Mouse (Mus musculus): Measurements from ENCODE around the gene Btbd6. TPM values are rescaled to one million over a fixed set of nuclear protein-coding genes. Genes with fewer than 3 reads are reported as not detected.

The Btbd6 gene
- polyA plus RNA-seq, 1 experiment from 2014 or later = 25.3 TPM

GRCm38 (mm10) chr12:112990706-112991405 lies 14.6 kb downstream of the Btbd6 start:
- peaks cover 8% of the 10 kb centered on the region; the same call in 1 of the 2 replicates for H3K4me1 ChIP-seq
- WGBS = 84% methylated on average over 5 of the region's 5 CpGs
- no peaks in the 10 kb centered on the region for H3K9me3 ChIP-seq (replicated peaks)
- H3K9ac ChIP-seq = no peak overlapping the region
- H3K36me3 ChIP-seq = peaks cover 66% of the 10 kb centered on the region
- no peak overlapping the region for H3K27ac ChIP-seq
- no peak for ATAC-seq (replicated peaks; ENCODE audit: low FRiP score)
- H3K4me2 ChIP-seq = no peak overlapping the region
- H3K4me3 ChIP-seq (replicated peaks) = no peak overlapping the region
- no peaks in the 10 kb centered on the region for H3K27me3 ChIP-seq

GRCm38 (mm10) chr12:112991444-112991843 lies 15.2 kb downstream of the Btbd6 start:
- H3K4me1 ChIP-seq = peaks cover 8% of the 10 kb centered on the region; the same call in 1 of the 2 replicates
- no peak for ATAC-seq (replicated peaks; ENCODE audit: low FRiP score)
- peaks cover 66% of the 10 kb centered on the region for H3K36me3 ChIP-seq
- no peak overlapping the region for H3K4me3 ChIP-seq (replicated peaks)
- H3K4me2 ChIP-seq = no peak overlapping the region
- no peak overlapping the region for H3K27ac ChIP-seq
- no peaks in the 10 kb centered on the region for H3K27me3 ChIP-seq
- no peak overlapping the region for H3K9ac ChIP-seq
- WGBS = 90% methylated on average over 2 of the region's 2 CpGs
- H3K9me3 ChIP-seq (replicated peaks) = no peaks in the 10 kb centered on the region

GRCm38 (mm10) chr12:112994153-112994552 lies 17.9 kb downstream of the Btbd6 start:
- H3K4me1 ChIP-seq = peaks cover 20% of the 10 kb centered on the region

GRCm38 (mm10) chr12:112999569-113000293 lies 23.4 kb downstream of the Btbd6 start:
- peaks cover 19% of the 10 kb centered on the region for H3K36me3 ChIP-seq
- peak overlapping the region; percentile 97 for H3K27ac ChIP-seq
- WGBS = 1% methylated on average over 50 of the region's 56 CpGs
- no peaks in the 10 kb centered on the region for H3K27me3 ChIP-seq
- H3K4me1 ChIP-seq = peaks cover 26% of the 10 kb centered on the region
- no peaks in the 10 kb centered on the region for H3K9me3 ChIP-seq (replicated peaks)
- ATAC-seq (replicated peaks; ENCODE audit: low FRiP score) = no peak
- H3K9ac ChIP-seq = peak overlapping the region; percentile 93
- H3K4me2 ChIP-seq = peak overlapping the region; percentile 73
- H3K4me3 ChIP-seq (replicated peaks) = peak overlapping the region; percentile 91

More at GRCm38 (mm10) chr12:112994153-112994552, 17.9 kb downstream of the Btbd6 start:
- peak; percentile 37; the same call in 1 of the 2 replicates for ATAC-seq (replicated peaks; ENCODE audit: low FRiP score)
- WGBS = 63% methylated on average over 4 of the region's 4 CpGs
- no peaks in the 10 kb centered on the region for H3K27me3 ChIP-seq
- H3K4me3 ChIP-seq (replicated peaks) = no peak overlapping the region
- peaks cover 56% of the 10 kb centered on the region for H3K36me3 ChIP-seq
- H3K4me2 ChIP-seq = no peak overlapping the region
- no peak overlapping the region for H3K9ac ChIP-seq
- H3K27ac ChIP-seq = 0 out of 2 replicates have a peak overlapping the region, but pooled peaks have one; percentile 42
- no peaks in the 10 kb centered on the region for H3K9me3 ChIP-seq (replicated peaks)

- Histone ChIP-seq H3K36me3 (peaks cover 19% of the 10 kb centered on the region), H3K27me3 (no peaks in the 10 kb centered on the region), H3K4me3 (replicated peaks) (peak within 1 kb of the TSS; percentile 91), H3K27ac (peak within 1 kb of the TSS; percentile 97), H3K4me1 (peaks cover 26% of the 10 kb centered on the region), H3K9ac (peak within 1 kb of the TSS; percentile 93), H3K4me2 (peak within 1 kb of the TSS; percentile 73), H3K9me3 (replicated peaks) (no peaks in the 10 kb centered on the region)
- peak; percentile 97 for ATAC-seq (replicated peaks; ENCODE audit: low FRiP score)
- under 1% methylated on average over 84 of the region's 96 CpGs for WGBS
Observed at GRCm38 (mm10) chr12:113000294-113001132, 24.2 kb downstream of the Btbd6 start, which contains the start of gene Brf1. Gene Brf1 (minus strand): TSS chr12:113000704.

GRCm38 (mm10) chr12:113001133-113001474 lies 24.8 kb downstream of the Btbd6 start:
- Histone ChIP-seq H3K4me2 (peak overlapping the region; percentile 73), H3K27ac (peak overlapping the region; percentile 97), H3K9me3 (replicated peaks) (no peaks in the 10 kb centered on the region), H3K4me3 (replicated peaks) (peak overlapping the region; percentile 91), H3K9ac (peak overlapping the region; percentile 54), H3K36me3 (peaks cover 13% of the 10 kb centered on the region), H3K27me3 (no peaks in the 10 kb centered on the region), H3K4me1 (peaks cover 26% of the 10 kb centered on the region)
- no peak for ATAC-seq (replicated peaks; ENCODE audit: low FRiP score)
- WGBS = 2% methylated on average over 5 of the region's 5 CpGs

- Histone ChIP-seq H3K9ac (no peak overlapping the region), H3K9me3 (replicated peaks) (no peaks in the 10 kb centered on the region), H3K4me2 (no peak overlapping the region), H3K27me3 (no peaks in the 10 kb centered on the region), H3K4me3 (replicated peaks) (no peak overlapping the region), H3K4me1 (peaks cover 26% of the 10 kb centered on the region), H3K27ac (no peak overlapping the region), H3K36me3 (no peaks in the 10 kb centered on the region)
- 40% methylated on average over 2 of the region's 2 CpGs for WGBS
- no peak for ATAC-seq (replicated peaks; ENCODE audit: low FRiP score)
Observed at GRCm38 (mm10) chr12:113002667-113003066, 26.4 kb downstream of the Btbd6 start.

GRCm38 (mm10) chr12:113004011-113004410 lies 27.7 kb downstream of the Btbd6 start:
- Histone ChIP-seq H3K4me2 (no peak overlapping the region), H3K4me1 (peaks cover 16% of the 10 kb centered on the region), H3K27me3 (no peaks in the 10 kb centered on the region), H3K4me3 (replicated peaks) (no peak overlapping the region), H3K36me3 (no peaks in the 10 kb centered on the region), H3K9ac (no peak overlapping the region), H3K27ac (peak overlapping the region; percentile 25; the same call in 1 of the 2 replicates), H3K9me3 (replicated peaks) (no peaks in the 10 kb centered on the region)
- 48% methylated on average over 8 of the region's 8 CpGs for WGBS
- no peak for ATAC-seq (replicated peaks; ENCODE audit: low FRiP score)

GRCm38 (mm10) chr12:113004993-113005392 lies 28.7 kb downstream of the Btbd6 start:
- Histone ChIP-seq H3K36me3 (no peaks in the 10 kb centered on the region), H3K27ac (no peak overlapping the region), H3K9ac (no peak overlapping the region), H3K27me3 (no peaks in the 10 kb centered on the region), H3K4me1 (peaks cover 8% of the 10 kb centered on the region), H3K9me3 (replicated peaks) (no peaks in the 10 kb centered on the region), H3K4me2 (no peak overlapping the region), H3K4me3 (replicated peaks) (no peak overlapping the region)
- WGBS = 26% methylated on average over 4 of the region's 4 CpGs
- no peak for ATAC-seq (replicated peaks; ENCODE audit: low FRiP score)

- ATAC-seq (replicated peaks; ENCODE audit: low FRiP score) = no peak
- Histone ChIP-seq H3K36me3 (no peaks in the 10 kb centered on the region), H3K27ac (no peak overlapping the region), H3K4me2 (no peak overlapping the region), H3K9me3 (replicated peaks) (no peaks in the 10 kb centered on the region), H3K9ac (no peak overlapping the region), H3K4me1 (peaks cover 31% of the 10 kb centered on the region), H3K27me3 (no peaks in the 10 kb centered on the region), H3K4me3 (replicated peaks) (no peak overlapping the region)
- WGBS = 85% methylated on average over 6 of the region's 6 CpGs
Observed at GRCm38 (mm10) chr12:113011702-113012360, 35.5 kb downstream of the Btbd6 start.

GRCm38 (mm10) chr12:113012443-113012842 lies 36.2 kb downstream of the Btbd6 start:
- no peaks in the 10 kb centered on the region for H3K27me3 ChIP-seq
- H3K9ac ChIP-seq = no peak overlapping the region
- H3K9me3 ChIP-seq (replicated peaks) = no peaks in the 10 kb centered on the region
- no peaks in the 10 kb centered on the region for H3K36me3 ChIP-seq
- 73% methylated on average over 5 of the region's 5 CpGs for WGBS
- ATAC-seq (replicated peaks; ENCODE audit: low FRiP score) = no peak
- H3K27ac ChIP-seq = 0 out of 2 replicates have a peak overlapping the region, but pooled peaks have one; percentile 89
- H3K4me1 ChIP-seq = peaks cover 35% of the 10 kb centered on the region
- no peak overlapping the region for H3K4me3 ChIP-seq (replicated peaks)
- H3K4me2 ChIP-seq = no peak overlapping the region

All from kidney, embryonic 15.5 days (tissue).